Mouse (Mus musculus): ENCODE results near the gene Fpgs. TPM values are rescaled to one million over a fixed set of nuclear protein-coding genes. Genes with fewer than 3 reads are reported as not detected.
A peak's percentile ranks its signal among the peaks of the same experiment; 100 is the strongest.

The Fpgs gene
- polyA plus RNA-seq, 1 experiment from 2014 or later, result 32.7 TPM

- Histone ChIP-seq H3K4me2 (no peak overlapping the region), H3K36me3 (ENCODE audit: insufficient read depth) (peaks cover 46% of the 10 kb centered on the region), H3K9ac (no peak overlapping the region), H3K4me3 (ENCODE audit: low read depth, low read length) (no peak overlapping the region), H3K4me1 (ENCODE audit: insufficient read depth) (peaks cover 12% of the 10 kb centered on the region), H3K27ac (ENCODE audit: low read depth) (no peak overlapping the region), H3K9me3 (ENCODE audit: low read depth, low read length) (no peaks in the 10 kb centered on the region), H3K27me3 (ENCODE audit: insufficient read depth, low read length) (no peaks in the 10 kb centered on the region)
- peak; percentile 100 for TF ChIP-seq CTCF (IDR thresholded peaks at IDR 0.05; ENCODE audit: low read depth)
- DNase-seq, result peak; percentile 95
- no peak for ATAC-seq (ENCODE audit: insufficient read depth)
- WGBS, result 21% methylated on average over 5 of the region's 5 CpGs
Measured at GRCm38 (mm10) chr2:32689420-32689819, 14.5 kb downstream of the Fpgs start.

GRCm38 (mm10) chr2:32687562-32687961 is 16.4 kb downstream of the Fpgs start:
- WGBS, result 91% methylated on average over 8 of the region's 8 CpGs
- Histone ChIP-seq H3K4me2 (no peak overlapping the region), H3K27me3 (ENCODE audit: insufficient read depth, low read length) (no peaks in the 10 kb centered on the region), H3K27ac (ENCODE audit: low read depth) (no peak overlapping the region), H3K4me3 (ENCODE audit: low read depth, low read length) (no peak overlapping the region), H3K9ac (no peak overlapping the region), H3K9me3 (ENCODE audit: low read depth, low read length) (no peaks in the 10 kb centered on the region), H3K36me3 (ENCODE audit: insufficient read depth) (peaks cover 63% of the 10 kb centered on the region), H3K4me1 (ENCODE audit: insufficient read depth) (peaks cover 3% of the 10 kb centered on the region; the same call in 1 of the 2 replicates)
- no peak for TF ChIP-seq CTCF (IDR thresholded peaks at IDR 0.05; ENCODE audit: low read depth)
- DNase-seq, result no peak
- no peak for ATAC-seq (ENCODE audit: insufficient read depth)

- no peaks in the 10 kb centered on the region for H3K4me1 ChIP-seq (ENCODE audit: insufficient read depth)
- no peak for TF ChIP-seq CTCF (IDR thresholded peaks at IDR 0.05; ENCODE audit: low read depth)
- WGBS, result 96% methylated on average over 6 of the region's 6 CpGs
- H3K9me3 ChIP-seq (ENCODE audit: low read depth, low read length), result no peaks in the 10 kb centered on the region
- no peak overlapping the region for H3K4me2 ChIP-seq
- DNase-seq (no peak), ATAC-seq (ENCODE audit: insufficient read depth) (no peak)
- no peak overlapping the region for H3K27ac ChIP-seq (ENCODE audit: low read depth)
- H3K9ac ChIP-seq, result no peak overlapping the region
- H3K27me3 ChIP-seq (ENCODE audit: insufficient read depth, low read length), result no peaks in the 10 kb centered on the region
- H3K36me3 ChIP-seq (ENCODE audit: insufficient read depth), result peaks cover 65% of the 10 kb centered on the region
- no peak overlapping the region for H3K4me3 ChIP-seq (ENCODE audit: low read depth, low read length)
Measured at GRCm38 (mm10) chr2:32686640-32687039, 17.3 kb downstream of the Fpgs start.

GRCm38 (mm10) chr2:32685807-32686206 is 18.1 kb downstream of the Fpgs start:
- Histone ChIP-seq H3K36me3 (ENCODE audit: insufficient read depth) (peaks cover 71% of the 10 kb centered on the region), H3K4me1 (ENCODE audit: insufficient read depth) (no peaks in the 10 kb centered on the region), H3K9me3 (ENCODE audit: low read depth, low read length) (no peaks in the 10 kb centered on the region), H3K4me3 (ENCODE audit: low read depth, low read length) (no peak overlapping the region), H3K27me3 (ENCODE audit: insufficient read depth, low read length) (no peaks in the 10 kb centered on the region), H3K9ac (no peak overlapping the region), H3K4me2 (no peak overlapping the region), H3K27ac (ENCODE audit: low read depth) (no peak overlapping the region)
- DNase-seq (no peak), ATAC-seq (ENCODE audit: insufficient read depth) (no peak)
- no peak for TF ChIP-seq CTCF (IDR thresholded peaks at IDR 0.05; ENCODE audit: low read depth)
- WGBS, result 94% methylated on average over 3 of the region's 3 CpGs

- ATAC-seq (ENCODE audit: insufficient read depth) (no peak), DNase-seq (no peak)
- no peaks in the 10 kb centered on the region for H3K27me3 ChIP-seq (ENCODE audit: insufficient read depth, low read length)
- peaks cover 75% of the 10 kb centered on the region for H3K36me3 ChIP-seq (ENCODE audit: insufficient read depth)
- no peak overlapping the region for H3K9ac ChIP-seq
- 85% methylated on average over 15 of the region's 15 CpGs for WGBS
- no peaks in the 10 kb centered on the region for H3K9me3 ChIP-seq (ENCODE audit: low read depth, low read length)
- no peaks in the 10 kb centered on the region for H3K4me1 ChIP-seq (ENCODE audit: insufficient read depth)
- H3K27ac ChIP-seq (ENCODE audit: low read depth), result no peak overlapping the region
- TF ChIP-seq CTCF (IDR thresholded peaks at IDR 0.05; ENCODE audit: low read depth), result no peak
- no peak overlapping the region for H3K4me3 ChIP-seq (ENCODE audit: low read depth, low read length)
- H3K4me2 ChIP-seq, result no peak overlapping the region
Measured at GRCm38 (mm10) chr2:32684681-32685428, 19.1 kb downstream of the Fpgs start.

GRCm38 (mm10) chr2:32683701-32684100 is 20.2 kb downstream of the Fpgs start:
- ATAC-seq (ENCODE audit: insufficient read depth) (no peak), DNase-seq (no peak)
- no peaks in the 10 kb centered on the region for H3K9me3 ChIP-seq (ENCODE audit: low read depth, low read length)
- no peak for TF ChIP-seq CTCF (IDR thresholded peaks at IDR 0.05; ENCODE audit: low read depth)
- H3K27ac ChIP-seq (ENCODE audit: low read depth), result no peak overlapping the region
- 89% methylated on average over 10 of the region's 10 CpGs for WGBS
- H3K27me3 ChIP-seq (ENCODE audit: insufficient read depth, low read length), result no peaks in the 10 kb centered on the region
- H3K9ac ChIP-seq, result no peak overlapping the region
- H3K4me3 ChIP-seq (ENCODE audit: low read depth, low read length), result no peak overlapping the region
- H3K4me1 ChIP-seq (ENCODE audit: insufficient read depth), result no peaks in the 10 kb centered on the region
- H3K36me3 ChIP-seq (ENCODE audit: insufficient read depth), result peaks cover 87% of the 10 kb centered on the region
- no peak overlapping the region for H3K4me2 ChIP-seq

GRCm38 (mm10) chr2:32682721-32683417 is 21.1 kb downstream of the Fpgs start:
- 76% methylated on average over 14 of the region's 14 CpGs for WGBS

More at GRCm38 (mm10) chr2:32682721-32683417, 21.1 kb downstream of the Fpgs start:
- no peak for DNase-seq
- Histone ChIP-seq H3K27ac (ENCODE audit: low read depth) (no peak overlapping the region), H3K9ac (no peak overlapping the region), H3K4me1 (ENCODE audit: insufficient read depth) (no peaks in the 10 kb centered on the region), H3K27me3 (ENCODE audit: insufficient read depth, low read length) (no peaks in the 10 kb centered on the region), H3K4me2 (no peak overlapping the region), H3K9me3 (ENCODE audit: low read depth, low read length) (no peaks in the 10 kb centered on the region), H3K36me3 (ENCODE audit: insufficient read depth) (peaks cover 89% of the 10 kb centered on the region), H3K4me3 (ENCODE audit: low read depth, low read length) (no peak overlapping the region)
- no peak for ATAC-seq (ENCODE audit: insufficient read depth)
- TF ChIP-seq CTCF (IDR thresholded peaks at IDR 0.05; ENCODE audit: low read depth), result no peak

All from lung, embryonic 14.5 days (tissue).